Mouse (Mus musculus): ENCODE measurements at regions not wholly inside any gene's neighbourhood (a gene's known extent, or its start where the extent isn't known, plus 50 kb on each side); places are given as distances from the start of the nearest gene placed in this dataset.
A peak's percentile ranks its signal among the peaks of the same experiment; 100 is the strongest.

- DNase-seq (ENCODE audit: low read depth, low spot score) = no peak
These were observed 614.7 kb upstream of the Lingo2 start for GRCm38 (mm10) chr4:37566226-37566625.

DNA sequence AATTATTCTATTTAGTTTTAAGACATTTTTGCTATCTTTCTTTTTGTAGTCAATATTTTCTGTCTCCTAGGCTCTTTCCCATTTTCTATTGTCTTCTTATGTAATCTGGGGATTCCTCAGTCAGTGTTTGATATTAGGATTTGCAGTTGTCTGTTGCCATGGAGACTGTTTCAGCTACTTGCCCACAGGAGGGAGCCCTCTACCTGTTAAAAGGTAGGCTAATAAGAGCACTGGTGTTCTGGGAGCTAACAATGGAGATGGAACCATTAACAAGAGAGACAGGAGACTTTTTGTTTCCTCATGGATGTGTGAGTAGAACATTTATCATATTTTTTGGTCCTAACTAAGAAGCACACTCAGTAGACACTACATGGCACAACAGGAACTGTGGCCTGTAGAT, 608.7 kb upstream of the Lingo2 start:
- DNase-seq (ENCODE audit: low read depth, low spot score) = peak; percentile 56

GRCm38 (mm10) chr4:37546001-37546400, 594.5 kb upstream of the Lingo2 start:
- no peak for DNase-seq (ENCODE audit: low read depth, low spot score)

GRCm38 (mm10) chr4:37507732-37508131, 556.2 kb upstream of the Lingo2 start:
- DNase-seq (ENCODE audit: low read depth, low spot score) = no peak
